Mouse (Mus musculus): ENCODE measurements around the gene Olfr786. TPM values are rescaled to one million over a fixed set of nuclear protein-coding genes. Genes with fewer than 3 reads are reported as not detected.

Olfr786 gene
- total and polyA plus RNA-seq, 2 experiments: not detected

DNA sequence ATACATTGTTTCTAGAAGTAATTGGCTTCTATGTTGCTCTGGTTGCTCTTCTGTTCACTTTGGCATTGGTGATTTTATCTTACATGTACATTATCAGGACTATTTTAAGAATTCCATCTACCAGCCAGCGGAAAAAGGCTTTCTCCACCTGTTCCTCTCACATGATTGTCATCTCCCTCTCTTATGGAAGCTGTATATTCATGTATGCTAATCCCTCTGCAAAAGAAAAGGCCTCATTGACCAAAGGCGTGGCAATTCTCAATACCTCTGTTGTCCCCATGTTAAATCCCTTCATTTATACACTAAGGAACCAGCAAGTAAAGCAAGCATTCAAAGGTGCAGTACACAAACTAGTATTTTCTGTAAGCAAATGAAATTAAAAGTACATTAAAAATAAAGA is 46.1 kb downstream of the Olfr786 start:
- Histone ChIP-seq H3K27me3 (ENCODE audit: control insufficient read depth, insufficient read depth, low read length) (no peaks in the 10 kb centered on the region), H3K9ac (ENCODE audit: low read depth, low read length) (no peak overlapping the region), H3K79me2 (ENCODE audit: control insufficient read depth, insufficient read depth, low read length) (no peaks in the 10 kb centered on the region), H3K27ac (replicated peaks; ENCODE audit: insufficient read depth, low read depth, low read length) (no peak overlapping the region), H3K36me3 (ENCODE audit: control insufficient read depth, insufficient read depth, low read length) (no peaks in the 10 kb centered on the region), H3K4me1 (ENCODE audit: control insufficient read depth, insufficient read depth, low read length) (no peaks in the 10 kb centered on the region), H3K4me3 (ENCODE audit: insufficient read depth, low read depth, low read length) (no peak overlapping the region)
- TF ChIP-seq CTCF (IDR thresholded peaks at IDR 0.05; ENCODE audit: low read depth, low read length) (no peak), POLR2A (IDR thresholded peaks at IDR 0.05; ENCODE audit: extremely low read depth, insufficient read depth, low read length) (no peak)
- DNase-seq (ENCODE audit: extremely low read depth, low read depth, low spot score): no peak
- WGBS: 60% methylated on average over 2 of the region's 2 CpGs

- TF ChIP-seq CTCF (IDR thresholded peaks at IDR 0.05; ENCODE audit: low read depth, low read length): no peak
- TF ChIP-seq POLR2A (IDR thresholded peaks at IDR 0.05; ENCODE audit: extremely low read depth, insufficient read depth, low read length): no peak
- no peak for DNase-seq (ENCODE audit: extremely low read depth, low read depth, low spot score)
- no peaks in the 10 kb centered on the region for H3K4me1 ChIP-seq (ENCODE audit: control insufficient read depth, insufficient read depth, low read length)
- no peaks in the 10 kb centered on the region for H3K79me2 ChIP-seq (ENCODE audit: control insufficient read depth, insufficient read depth, low read length)
- H3K9ac ChIP-seq (ENCODE audit: low read depth, low read length): no peak overlapping the region
- H3K27ac ChIP-seq (replicated peaks; ENCODE audit: insufficient read depth, low read depth, low read length): no peak overlapping the region
- H3K27me3 ChIP-seq (ENCODE audit: control insufficient read depth, insufficient read depth, low read length): no peaks in the 10 kb centered on the region
- H3K4me3 ChIP-seq (ENCODE audit: insufficient read depth, low read depth, low read length): no peak overlapping the region
- H3K36me3 ChIP-seq (ENCODE audit: control insufficient read depth, insufficient read depth, low read length): no peaks in the 10 kb centered on the region
These were observed 46.6 kb downstream of the Olfr786 start for GRCm38 (mm10) chr10:129473723-129474122.

- WGBS: 38% methylated on average over 2 of the region's 2 CpGs
- no peaks in the 10 kb centered on the region for H3K27me3 ChIP-seq (ENCODE audit: control insufficient read depth, insufficient read depth, low read length)
- no peak for DNase-seq (ENCODE audit: extremely low read depth, low read depth, low spot score)
These were observed 57.3 kb downstream of the Olfr786 start, which contains the start of gene Olfr789 for GRCm38 (mm10) chr10:129484452-129484851. TSS of gene Olfr789 (plus strand) at chr10:129484752.

More at GRCm38 (mm10) chr10:129484452-129484851, 57.3 kb downstream of the Olfr786 start, which contains the start of gene Olfr789:
- H3K9ac ChIP-seq (ENCODE audit: low read depth, low read length): no peak within 1 kb of the TSS
- no peaks in the 10 kb centered on the region for H3K4me1 ChIP-seq (ENCODE audit: control insufficient read depth, insufficient read depth, low read length)
- H3K79me2 ChIP-seq (ENCODE audit: control insufficient read depth, insufficient read depth, low read length): no peaks in the 10 kb centered on the region
- H3K4me3 ChIP-seq (ENCODE audit: insufficient read depth, low read depth, low read length): no peak within 1 kb of the TSS
- no peak for TF ChIP-seq CTCF (IDR thresholded peaks at IDR 0.05; ENCODE audit: low read depth, low read length)
- no peaks in the 10 kb centered on the region for H3K36me3 ChIP-seq (ENCODE audit: control insufficient read depth, insufficient read depth, low read length)
- H3K27ac ChIP-seq (replicated peaks; ENCODE audit: insufficient read depth, low read depth, low read length): no peak within 1 kb of the TSS

Other genes with a start within 250 kb of the Olfr786 start
- gene Olfr772, start 249.4 kb upstream of the Olfr786 start, total RNA-seq (2014; rRNA removed): not detected in 2 replicates
- not detected in 2 replicates for gene Olfr772, start 249.4 kb upstream of the Olfr786 start, polyA plus RNA-seq (2012; rRNA removed)
- not detected in 2 replicates for gene Olfr773, start 239.9 kb upstream of the Olfr786 start, total RNA-seq (2014; rRNA removed)
- gene Olfr773, start 239.9 kb upstream of the Olfr786 start, polyA plus RNA-seq (2012; rRNA removed): not detected in 2 replicates
- gene Olfr774, start 191.1 kb upstream of the Olfr786 start, total RNA-seq (2014; rRNA removed): not detected in 2 replicates
- gene Olfr774, start 191.1 kb upstream of the Olfr786 start, polyA plus RNA-seq (2012; rRNA removed): not detected in 2 replicates
- gene Olfr775, start 178.9 kb upstream of the Olfr786 start, total RNA-seq (2014; rRNA removed): not detected in 2 replicates
- gene Olfr775, start 178.9 kb upstream of the Olfr786 start, polyA plus RNA-seq (2012; rRNA removed): not detected in 2 replicates
- not detected in 2 replicates for gene Olfr776, start 168.2 kb upstream of the Olfr786 start, total RNA-seq (2014; rRNA removed)
- not detected in 2 replicates for gene Olfr776, start 168.2 kb upstream of the Olfr786 start, polyA plus RNA-seq (2012; rRNA removed)
- not detected in 2 replicates for gene Olfr777, start 155.8 kb upstream of the Olfr786 start, total RNA-seq (2014; rRNA removed)
- gene Olfr777, start 155.8 kb upstream of the Olfr786 start, polyA plus RNA-seq (2012; rRNA removed): not detected in 2 replicates
- not detected in 2 replicates for gene Olfr780, start 109.2 kb upstream of the Olfr786 start, total RNA-seq (2014; rRNA removed)
- not detected in 2 replicates for gene Olfr780, start 109.2 kb upstream of the Olfr786 start, polyA plus RNA-seq (2012; rRNA removed)
- not detected in 2 replicates for gene Olfr781, start 98.5 kb upstream of the Olfr786 start, total RNA-seq (2014; rRNA removed)
- not detected in 2 replicates for gene Olfr781, start 98.5 kb upstream of the Olfr786 start, polyA plus RNA-seq (2012; rRNA removed)
- not detected in 2 replicates for gene Olfr782, start 78.5 kb upstream of the Olfr786 start, total RNA-seq (2014; rRNA removed)
- not detected in 2 replicates for gene Olfr782, start 78.5 kb upstream of the Olfr786 start, polyA plus RNA-seq (2012; rRNA removed)
- 0.09 and 0.13 TPM in 2 replicates for gene Olfr784, start 43.2 kb upstream of the Olfr786 start, total RNA-seq (2014; rRNA removed)
- gene Olfr784, start 43.2 kb upstream of the Olfr786 start, polyA plus RNA-seq (2012; rRNA removed): not detected in 2 replicates
- not detected in 2 replicates for gene Olfr785, start 21.9 kb upstream of the Olfr786 start, total RNA-seq (2014; rRNA removed)
- not detected in 2 replicates for gene Olfr785, start 21.9 kb upstream of the Olfr786 start, polyA plus RNA-seq (2012; rRNA removed)
- gene Olfr787, start 34.6 kb downstream of the Olfr786 start, total RNA-seq (2014; rRNA removed): not detected in 2 replicates
- not detected in 2 replicates for gene Olfr787, start 34.6 kb downstream of the Olfr786 start, polyA plus RNA-seq (2012; rRNA removed)
- gene Olfr788, start 43.7 kb downstream of the Olfr786 start, total RNA-seq (2014; rRNA removed): not detected in 2 replicates
- gene Olfr788, start 43.7 kb downstream of the Olfr786 start, polyA plus RNA-seq (2012; rRNA removed): not detected in 2 replicates
- gene Olfr789, start 57.4 kb downstream of the Olfr786 start, total RNA-seq (2014; rRNA removed): not detected in 2 replicates
- not detected in 2 replicates for gene Olfr789, start 57.4 kb downstream of the Olfr786 start, polyA plus RNA-seq (2012; rRNA removed)
- not detected in 2 replicates for gene Olfr790, start 71.2 kb downstream of the Olfr786 start, total RNA-seq (2014; rRNA removed)
- not detected in 2 replicates for gene Olfr790, start 71.2 kb downstream of the Olfr786 start, polyA plus RNA-seq (2012; rRNA removed)
- gene Olfr791, start 94.5 kb downstream of the Olfr786 start, total RNA-seq (2014; rRNA removed): not detected in 2 replicates
- gene Olfr791, start 94.5 kb downstream of the Olfr786 start, polyA plus RNA-seq (2012; rRNA removed): not detected in 2 replicates
- not detected in 2 replicates for gene Olfr792, start 111.9 kb downstream of the Olfr786 start, total RNA-seq (2014; rRNA removed)
- not detected in 2 replicates for gene Olfr792, start 111.9 kb downstream of the Olfr786 start, polyA plus RNA-seq (2012; rRNA removed)
- gene Olfr794, start 140.3 kb downstream of the Olfr786 start, total RNA-seq (2014; rRNA removed): not detected in 2 replicates
- gene Olfr794, start 140.3 kb downstream of the Olfr786 start, polyA plus RNA-seq (2012; rRNA removed): not detected in 2 replicates
- not detected in 2 replicates for gene Olfr796, start 185.3 kb downstream of the Olfr786 start, total RNA-seq (2014; rRNA removed)
- not detected in 2 replicates for gene Olfr796, start 185.3 kb downstream of the Olfr786 start, polyA plus RNA-seq (2012; rRNA removed)
- not detected in 2 replicates for gene Olfr798, start 200.6 kb downstream of the Olfr786 start, total RNA-seq (2014; rRNA removed)
- gene Olfr798, start 200.6 kb downstream of the Olfr786 start, polyA plus RNA-seq (2012; rRNA removed): not detected in 2 replicates
- not detected in 2 replicates for gene Olfr799, start 210.2 kb downstream of the Olfr786 start, total RNA-seq (2014; rRNA removed)
- not detected in 2 replicates for gene Olfr799, start 210.2 kb downstream of the Olfr786 start, polyA plus RNA-seq (2012; rRNA removed)
- gene Olfr800, start 230.4 kb downstream of the Olfr786 start, total RNA-seq (2014; rRNA removed): not detected in 2 replicates
- not detected in 2 replicates for gene Olfr800, start 230.4 kb downstream of the Olfr786 start, polyA plus RNA-seq (2012; rRNA removed)
- not detected in 2 replicates for gene Olfr801, start 246.6 kb downstream of the Olfr786 start, total RNA-seq (2014; rRNA removed)
- gene Olfr801, start 246.6 kb downstream of the Olfr786 start, polyA plus RNA-seq (2012; rRNA removed): not detected in 2 replicates

All from liver, adult 2 months (tissue).